In the genomic region with DNA sequence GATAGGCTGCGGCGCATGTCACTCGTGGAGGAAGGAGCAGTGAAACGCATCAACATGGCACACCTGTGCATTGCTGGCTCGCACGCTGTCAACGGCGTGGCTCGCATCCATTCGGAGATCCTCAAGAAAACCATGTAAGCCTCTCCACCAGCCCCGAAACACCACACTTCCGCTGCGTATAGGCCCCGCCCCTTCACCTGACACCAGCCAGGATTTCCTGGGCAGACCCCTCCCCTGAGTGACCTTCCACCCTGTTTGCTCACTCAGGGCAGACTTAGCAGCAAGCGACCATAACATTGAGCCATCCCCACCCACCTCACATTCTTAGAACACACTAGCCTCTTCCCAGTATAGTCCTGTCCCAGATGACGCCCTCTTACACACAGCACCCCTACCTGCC, we compare ENCODE assay signal across 8 mouse cellular contexts. TPM values are rescaled to one million over a fixed set of nuclear protein-coding genes. Genes with fewer than 3 reads are reported as not detected.
DNase-seq lines count a peak whose midpoint lies in the region; ATAC-seq and TF ChIP-seq lines count a peak whose summit lies in the region.

No protein-coding gene starts in this region.

- H3K4me1 ChIP-seq in heart, embryonic 11.5 days (ENCODE audit: control insufficient read depth, insufficient read depth, low read length): peaks cover 15% of the 10 kb centered on the region
- peaks cover 6% of the 10 kb centered on the region; the same call in 1 of the 2 replicates for H3K4me1 ChIP-seq in heart, adult 2 months (ENCODE audit: control insufficient read depth, insufficient read depth, low read length)
- no peaks in the 10 kb centered on the region for H3K4me1 ChIP-seq in intestine, embryonic 14.5 days (replicated peaks; ENCODE audit: control insufficient read depth, insufficient read depth, low read length)

- TF ChIP-seq CTCF in heart, adult 2 months (IDR thresholded peaks at IDR 0.05): no peak

- no peak for TF ChIP-seq POLR2A in heart, adult 2 months (IDR thresholded peaks at IDR 0.05; ENCODE audit: insufficient read depth, low read depth, low read length)

- WGBS in heart, embryonic 11.5 days (ENCODE audit: insufficient replicate concordance): 13% methylated on average over 16 of the region's 16 CpGs
- WGBS in heart, adult 2 months: 41% methylated on average over 16 of the region's 16 CpGs
- 4% methylated on average over 16 of the region's 16 CpGs for WGBS in intestine, embryonic 14.5 days

- H3K27me3 ChIP-seq in heart, embryonic 11.5 days (ENCODE audit: control insufficient read depth, insufficient read depth, low read length): no peaks in the 10 kb centered on the region
- H3K27me3 ChIP-seq in heart, adult 2 months (ENCODE audit: control insufficient read depth, insufficient read depth, low read length): no peaks in the 10 kb centered on the region
- H3K27me3 ChIP-seq in intestine, embryonic 14.5 days (replicated peaks; ENCODE audit: control insufficient read depth, insufficient read depth, low read length): no peaks in the 10 kb centered on the region

- H3K9me3 ChIP-seq in heart, embryonic 11.5 days (replicated peaks; ENCODE audit: control insufficient read depth, low read length): no peaks in the 10 kb centered on the region
- H3K9me3 ChIP-seq in intestine, embryonic 14.5 days (ENCODE audit: control insufficient read depth, low read length): no peaks in the 10 kb centered on the region

- DNase-seq in heart, adult 2 months: no peak
- peak; percentile 54 for DNase-seq in embryo, embryonic 10.5 days (ENCODE audit: low spot score)
- DNase-seq in intestine, embryonic 14.5 days (ENCODE audit: low spot score): no peak
- DNase-seq in mesoderm, embryonic 11.5 days (ENCODE audit: low read depth, low spot score): peak; percentile 34
- peak; percentile 77 for DNase-seq in thymus, postnatal 25 days
- no peak for DNase-seq in right cerebral cortex, adult 18-20 months
- no peak for DNase-seq in cerebellum, postnatal 14 days

- ATAC-seq in heart, embryonic 11.5 days (replicated peaks; ENCODE audit: insufficient number of reproducible peaks, low FRiP score, low TSS enrichment): 0 out of 2 replicates have a peak, but pooled peaks have one; percentile 15
- ATAC-seq in intestine, embryonic 14.5 days (replicated peaks; ENCODE audit: low FRiP score, low TSS enrichment, low read depth): peak; percentile 59

- TF ChIP-seq EP300 in heart, adult 2 months (IDR thresholded peaks at IDR 0.05; ENCODE audit: insufficient read depth, low read depth, low read length): no peak

- no peak overlapping the region for H3K27ac ChIP-seq in heart, embryonic 11.5 days (ENCODE audit: low read depth, low read length)
- H3K27ac ChIP-seq in heart, adult 2 months: no peak overlapping the region
- 0 out of 2 replicates have a peak overlapping the region, but pooled peaks have one; percentile 22 for H3K27ac ChIP-seq in intestine, embryonic 14.5 days (ENCODE audit: low read depth)

- peak overlapping the region; percentile 56 for H3K4me2 ChIP-seq in heart, embryonic 11.5 days
- H3K4me2 ChIP-seq in intestine, embryonic 14.5 days (ENCODE audit: low read length): peak overlapping the region; percentile 47

- peak overlapping the region; percentile 13; the same call in 1 of the 2 replicates for H3K4me3 ChIP-seq in heart, embryonic 11.5 days (ENCODE audit: low read depth, low read length)
- no peak overlapping the region for H3K4me3 ChIP-seq in heart, adult 2 months
- H3K4me3 ChIP-seq in intestine, embryonic 14.5 days (ENCODE audit: low read depth, low read length): peak overlapping the region; percentile 20

- peaks cover 11% of the 10 kb centered on the region for H3K36me3 ChIP-seq in heart, embryonic 11.5 days (ENCODE audit: control insufficient read depth, insufficient read depth, low read length)
- peaks cover 3% of the 10 kb centered on the region; the same call in 1 of the 2 replicates for H3K36me3 ChIP-seq in heart, adult 2 months (ENCODE audit: control insufficient read depth, insufficient read depth, low read length)
- H3K36me3 ChIP-seq in intestine, embryonic 14.5 days (ENCODE audit: control insufficient read depth, insufficient read depth, low read length): no peaks in the 10 kb centered on the region

- intact Hi-C loops in heart, adult 2 months (cut with DNase I): loop anchor here (2.0 kb wide), 1 partner anchor 17 kb away; no protein-coding TSS in a partner anchor

- H3K9ac ChIP-seq in heart, embryonic 11.5 days (ENCODE audit: low read depth, low read length): no peak overlapping the region
- no peak overlapping the region for H3K9ac ChIP-seq in heart, adult 2 months (ENCODE audit: low read depth, low read length)
- 0 out of 2 replicates have a peak overlapping the region, but pooled peaks have one; percentile 25 for H3K9ac ChIP-seq in intestine, embryonic 14.5 days (ENCODE audit: low read length)

- 0 out of 2 replicates have a peak, but pooled peaks cover 1% of the 10 kb centered on the region for H3K79me2 ChIP-seq in heart, adult 2 months (replicated peaks; ENCODE audit: control insufficient read depth, insufficient read depth, low read length)

RNA-seq across cellular contexts. Expression of a gene that starts 5.6 kb away (rescaled TPM):
- polyA plus RNA-seq in heart, embryonic 11.5 days (2014; fragmentation: Nextera tagmentation; extraction: Ambion mirVana): 149 and 178 TPM in 2 replicates
- total RNA-seq in heart, adult 2 months (2021): 1,000 to 10,000 TPM; 1,101 to 1,298 TPM
- polyA plus RNA-seq in heart, adult 2 months (2012; rRNA removed): 1,120 and 1,632 TPM in 2 replicates
- polyA plus RNA-seq in intestine, embryonic 14.5 days (2014; fragmentation: Nextera tagmentation; extraction: Ambion mirVana): 5.9 and 6.2 TPM in 2 replicates

RNA-seq across cellular contexts. Expression of a gene that starts 9.3 kb away (rescaled TPM):
- 41.5 and 42.7 TPM in 2 replicates for polyA plus RNA-seq in heart, embryonic 11.5 days (2014; fragmentation: Nextera tagmentation; extraction: Ambion mirVana)
- total RNA-seq in heart, adult 2 months (2021): 10 to 100 TPM; 43.3 to 48.0 TPM
- polyA plus RNA-seq in heart, adult 2 months (2012; rRNA removed): 90.1 and 97.2 TPM in 2 replicates
- polyA plus RNA-seq in intestine, embryonic 14.5 days (2014; fragmentation: Nextera tagmentation; extraction: Ambion mirVana): 30.0 and 31.8 TPM in 2 replicates

RNA-seq across cellular contexts. Expression of a gene that starts 26.3 kb away (rescaled TPM):
- polyA plus RNA-seq in heart, embryonic 11.5 days (2014; fragmentation: Nextera tagmentation; extraction: Ambion mirVana): 106 and 124 TPM in 2 replicates
- 100 to 1,000 TPM in 1 of 2 experiments, 10 to 100 TPM in 1; 93.0 to 103 TPM for total RNA-seq in heart, adult 2 months (2021)
- 51.7 and 58.5 TPM in 2 replicates for polyA plus RNA-seq in heart, adult 2 months (2012; rRNA removed)
- 135 and 143 TPM in 2 replicates for polyA plus RNA-seq in intestine, embryonic 14.5 days (2014; fragmentation: Nextera tagmentation; extraction: Ambion mirVana)

RNA-seq across cellular contexts. Expression of a gene that starts 28.7 kb away (rescaled TPM):
- polyA plus RNA-seq in heart, embryonic 11.5 days (2014; fragmentation: Nextera tagmentation; extraction: Ambion mirVana): 1.5 and 1.6 TPM in 2 replicates
- total RNA-seq in heart, adult 2 months (2021): 1 to 10 TPM; 4.5 to 5.2 TPM
- 3.4 TPM in 2 replicates for polyA plus RNA-seq in heart, adult 2 months (2012; rRNA removed)
- 1.9 and 2.1 TPM in 2 replicates for polyA plus RNA-seq in intestine, embryonic 14.5 days (2014; fragmentation: Nextera tagmentation; extraction: Ambion mirVana)

RNA-seq across cellular contexts. Expression of a gene that starts 48.9 kb away (rescaled TPM):
- polyA plus RNA-seq in heart, embryonic 11.5 days (2014; fragmentation: Nextera tagmentation; extraction: Ambion mirVana): 9.6 and 10.1 TPM in 2 replicates
- 10 to 100 TPM; 36.1 to 38.4 TPM for total RNA-seq in heart, adult 2 months (2021)
- polyA plus RNA-seq in heart, adult 2 months (2012; rRNA removed): 88.9 and 107 TPM in 2 replicates
- polyA plus RNA-seq in intestine, embryonic 14.5 days (2014; fragmentation: Nextera tagmentation; extraction: Ambion mirVana): 7.6 and 9.2 TPM in 2 replicates

Comparison
In these comparisons a context has a peak if more than half of its experiments do, and no peak if none do; other contexts are left out.
1. DNase-seq: peak in embryo, embryonic 10.5 days (single experiment), mesoderm, embryonic 11.5 days (single experiment) and thymus, postnatal 25 days (single experiment); none in heart, adult 2 months (0 of 2), intestine, embryonic 14.5 days (single experiment), right cerebral cortex, adult 18-20 months (single experiment) and cerebellum, postnatal 14 days (0 of 2).
2. RNA of a gene that starts 5.6 kb away (polyA plus RNA-seq): 1,120 to 1,632 TPM in heart, adult 2 months and 149 to 178 TPM in heart, embryonic 11.5 days; 5.9 to 6.2 TPM in intestine, embryonic 14.5 days; every median in the first group is over 10 times any median in the second.